Mouse (Mus musculus): ENCODE results near the gene Ankfn1.

Ankfn1 gene

DNA sequence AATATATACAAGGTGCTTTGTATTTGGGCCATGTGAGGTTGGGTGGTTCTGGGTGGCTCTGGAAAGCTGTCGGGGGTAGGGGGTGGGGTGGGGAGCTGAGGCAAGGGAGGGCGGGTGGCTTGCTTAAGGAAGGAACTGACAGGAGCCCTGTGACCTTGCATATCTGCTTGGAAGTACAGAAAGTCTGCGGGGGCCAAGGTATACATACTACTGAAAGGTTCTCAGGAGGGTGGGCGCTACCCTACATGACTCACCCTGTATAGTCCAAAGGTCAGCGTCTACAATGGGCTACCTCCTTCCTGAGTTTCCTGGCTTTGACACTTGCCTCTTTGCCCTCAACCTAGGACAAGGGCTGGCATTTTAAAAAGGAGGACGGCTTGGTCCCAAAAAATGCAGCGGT lies 407.1 kb downstream of the Ankfn1 start:
- DNase-seq (ENCODE audit: low spot score in 2 of 2) = no peak

DNA sequence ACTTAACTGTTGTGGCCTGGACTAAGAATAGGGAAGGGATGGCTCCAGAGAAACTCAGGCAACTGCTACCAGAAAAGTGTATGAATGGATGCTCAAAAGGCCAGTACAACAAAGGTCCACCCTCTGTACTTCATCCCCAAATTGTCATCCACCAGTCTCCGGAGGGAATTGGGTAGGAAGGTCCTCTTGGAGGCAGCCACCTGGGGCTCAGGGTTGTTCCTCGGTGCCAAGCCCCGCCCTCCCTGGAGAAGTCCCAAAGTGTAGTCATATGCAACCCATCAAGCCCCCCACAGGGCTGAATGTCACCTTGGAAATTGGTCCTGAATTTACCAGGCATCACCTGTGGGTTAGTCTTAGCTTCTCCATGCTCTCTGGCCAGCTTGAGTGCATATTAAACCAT lies 413.5 kb downstream of the Ankfn1 start:
- DNase-seq (ENCODE audit: low spot score in 2 of 2) = no peak

DNA sequence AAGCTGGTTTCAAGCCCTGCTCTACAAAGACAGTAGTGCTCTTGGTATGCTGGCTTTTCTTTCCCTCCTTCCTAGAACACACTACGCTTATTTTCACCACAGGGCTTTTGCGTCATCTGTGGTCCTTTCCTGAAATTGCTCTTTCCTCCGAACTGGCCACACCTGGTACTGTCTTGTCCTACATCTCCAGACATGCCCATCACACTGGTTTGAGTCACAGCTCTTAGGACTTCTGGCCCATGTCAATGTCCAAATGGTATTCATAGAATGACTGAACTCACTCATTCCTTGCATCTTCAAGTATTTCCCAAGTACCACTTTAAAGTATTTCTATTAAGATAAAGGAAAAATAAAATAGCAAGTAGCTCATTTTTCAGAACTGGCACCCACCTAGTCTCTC lies 416.6 kb downstream of the Ankfn1 start:
- DNase-seq (ENCODE audit: low spot score in 2 of 2) = no peak

DNA sequence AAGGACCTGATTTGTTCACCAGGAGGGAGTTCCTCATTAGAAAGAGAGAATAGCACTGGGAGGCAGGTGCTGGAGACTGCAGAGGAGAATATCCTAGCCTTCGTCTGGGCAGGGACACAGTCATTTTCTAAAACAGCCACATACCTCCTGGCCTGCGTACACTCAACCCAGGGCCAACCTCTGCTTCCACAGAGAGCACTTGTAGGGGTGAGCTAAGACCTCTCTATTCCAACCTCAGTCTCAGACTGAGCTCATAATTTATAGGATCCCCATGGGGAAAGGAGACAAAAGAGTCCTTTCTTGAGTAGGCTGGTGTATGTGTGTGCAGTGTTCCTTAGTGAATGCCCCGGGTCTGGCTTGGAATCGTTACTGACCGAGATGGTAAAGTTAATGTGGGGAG lies 418.9 kb downstream of the Ankfn1 start:
- no peak for DNase-seq (ENCODE audit: low spot score in 2 of 2)

DNA sequence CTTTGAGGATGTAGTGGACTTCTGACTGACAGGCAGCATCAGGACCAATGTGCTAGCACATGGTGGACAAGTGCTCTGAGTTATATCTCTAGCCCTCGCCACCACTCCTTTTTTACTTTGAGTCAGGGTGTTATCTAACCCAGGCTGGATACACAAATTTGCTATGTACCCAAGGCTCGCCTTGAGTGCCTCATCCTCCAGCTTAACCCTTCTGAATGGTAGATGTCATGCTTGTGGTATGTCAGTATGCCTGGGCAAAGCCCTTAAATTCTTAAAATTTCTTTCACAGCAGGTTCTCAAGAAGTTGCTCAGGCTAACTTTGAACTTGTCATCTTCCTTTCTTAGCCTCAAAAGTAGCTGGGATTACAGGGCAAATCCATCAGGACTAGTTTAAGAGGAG lies 421.0 kb downstream of the Ankfn1 start:
- no peak for DNase-seq (ENCODE audit: low spot score in 2 of 2)

DNA sequence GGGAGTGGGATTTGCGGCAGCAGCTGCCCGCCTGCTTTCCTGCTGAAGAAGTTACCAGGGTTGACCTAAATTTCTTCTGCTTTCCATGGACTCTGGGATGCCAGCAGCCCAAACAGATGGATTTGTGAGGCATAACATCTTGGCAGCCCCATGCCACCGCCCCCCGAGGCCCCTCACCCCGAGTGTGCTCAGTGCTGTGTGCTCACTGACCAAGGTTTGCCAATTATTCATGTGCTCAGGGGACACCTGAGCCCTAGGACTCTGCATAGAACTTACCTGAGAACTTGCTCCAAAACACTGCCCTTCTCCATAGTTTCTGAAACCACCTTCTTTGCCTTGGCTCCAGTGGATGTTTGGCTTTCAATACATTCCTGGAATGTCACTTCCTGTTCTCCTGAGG lies 421.4 kb downstream of the Ankfn1 start:
- DNase-seq (ENCODE audit: low spot score in 2 of 2) = no peak

DNA sequence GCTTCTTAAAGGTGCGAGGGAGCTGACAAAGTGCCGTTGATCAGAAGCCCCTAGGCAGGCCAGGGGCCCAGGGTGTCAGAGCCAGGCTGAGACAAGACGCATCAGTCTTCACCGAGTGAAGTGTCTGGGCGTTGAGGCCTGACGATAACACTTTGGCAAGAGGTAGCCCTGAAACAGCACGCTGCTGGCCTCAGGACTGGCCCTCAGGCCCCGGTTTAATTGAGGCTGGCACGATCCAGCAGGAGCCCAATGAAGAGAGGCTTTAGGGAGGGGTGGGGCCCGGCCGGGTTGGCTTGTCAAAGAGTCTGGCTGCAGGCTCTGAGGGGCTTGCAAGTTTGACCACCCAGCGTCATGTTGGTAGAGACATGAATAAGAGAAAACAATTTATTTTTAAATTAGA lies 437.2 kb downstream of the Ankfn1 start:
- DNase-seq (ENCODE audit: low spot score in 2 of 2) = no peak
